Mouse (Mus musculus) megakaryocyte, embryonic 14.5 days (primary cell): ENCODE measurements around the gene Celf2.

Source experiments
- FLI1 ChIP-seq: IDR thresholded peaks from 2 replicates; pipeline ENCODE4 v1.6.1; 2012; ENCODE audit warnings: low read length, inconsistent platforms, mixed read lengths
- GATA1 ChIP-seq: IDR thresholded peaks from 3 replicates; pipeline ENCODE4 v1.6.1; 2012; ENCODE audit warnings: mixed read lengths, low read length, inconsistent platforms, borderline replicate concordance

- TF ChIP-seq GATA1 = no peak
- no peak for TF ChIP-seq FLI1
Observed at GRCm38 (mm10) chr2:6642222-6642850, 867.0 kb downstream of the Celf2 start.
